Mouse (Mus musculus) thymus, postnatal 0 days (tissue): ENCODE data around the gene Hmcn1. TPM values are rescaled to one million over a fixed set of nuclear protein-coding genes. Genes with fewer than 3 reads are reported as not detected.
A peak's percentile ranks its signal among the peaks of the same experiment; 100 is the strongest.

Experiments
- DNase-seq: peaks from one replicate; pipeline ENCODE4 v3.0.0-alpha.2; 2015; ENCODE audit warnings: low spot score
- polyA plus RNA-seq: library from polyadenylated mRNA; unstranded; fragments of >200 nt; fragmentation: Nextera tagmentation; extraction: Ambion mirVana; gene quantifications from 2 replicates; pipeline ENCODE4 v1.2.1, GENCODE M21; 2015

Gene Hmcn1
- polyA plus RNA-seq, 1 experiment from 2014 or later = 0.29 TPM

GRCm38 (mm10) chr1:150877920-150878319 is 115.3 kb downstream of the Hmcn1 start:
- DNase-seq = no peak

DNA sequence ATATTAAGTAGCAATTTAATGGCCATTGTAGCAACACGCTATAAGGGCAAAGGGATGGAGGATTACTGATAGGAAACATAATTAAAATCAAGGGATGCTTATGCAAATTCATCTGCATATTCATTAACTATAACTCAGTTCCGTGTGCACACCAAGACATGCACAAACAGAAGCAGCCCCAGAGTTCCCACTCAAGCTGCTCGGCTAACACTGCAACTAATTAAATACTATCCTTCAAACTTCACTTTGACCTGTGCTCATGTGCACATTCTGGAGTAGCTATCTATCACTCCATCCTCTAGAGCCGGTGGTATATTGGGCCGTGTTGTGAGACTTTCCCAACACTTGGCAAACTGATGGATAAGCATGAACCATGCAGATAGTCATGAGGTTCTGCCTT is 119.2 kb downstream of the Hmcn1 start:
- DNase-seq = no peak

DNA sequence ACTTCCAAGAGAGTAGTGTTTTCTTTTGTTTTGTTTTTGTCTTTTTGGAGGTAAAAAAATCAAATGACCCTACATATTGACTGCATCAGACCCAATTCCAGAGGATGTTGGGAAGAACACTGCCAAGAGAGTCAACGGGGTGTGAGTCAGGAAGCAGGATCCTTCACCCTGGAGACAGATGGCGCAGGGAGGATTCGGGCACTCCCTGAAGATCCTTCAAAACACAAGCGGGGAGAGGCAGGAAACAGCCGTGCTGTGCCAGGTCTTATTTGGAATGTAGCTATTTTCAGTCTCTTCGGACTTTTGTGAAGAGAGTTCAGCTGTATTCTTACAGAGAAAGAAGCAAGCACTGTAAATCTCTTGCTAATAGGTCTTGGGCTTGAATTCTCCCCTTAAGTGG is 120.0 kb downstream of the Hmcn1 start:
- no peak for DNase-seq

GRCm38 (mm10) chr1:150872105-150872504 is 121.1 kb downstream of the Hmcn1 start:
- DNase-seq = no peak

DNA sequence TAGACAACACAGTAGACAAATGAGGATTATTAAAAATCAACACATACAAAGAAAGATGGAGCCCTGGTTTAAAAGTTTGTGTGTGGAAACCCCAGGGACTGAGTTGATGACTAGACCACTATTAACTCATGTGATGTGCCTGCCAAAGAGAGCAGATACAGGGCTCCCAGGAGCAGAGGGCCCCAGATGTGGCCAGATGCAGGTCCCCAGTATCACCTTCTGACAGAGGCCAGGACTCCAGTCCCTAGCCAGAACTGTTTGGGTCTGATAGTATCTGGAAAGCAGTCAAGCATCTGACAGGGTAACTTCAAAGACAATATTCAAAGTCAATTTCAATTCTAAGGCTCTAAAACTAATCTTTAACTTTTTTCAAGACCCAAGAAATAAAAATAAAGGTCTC is 124.0 kb downstream of the Hmcn1 start:
- DNase-seq = no peak

- no peak for DNase-seq
Measured at GRCm38 (mm10) chr1:150866615-150867014, 126.6 kb downstream of the Hmcn1 start.

DNA sequence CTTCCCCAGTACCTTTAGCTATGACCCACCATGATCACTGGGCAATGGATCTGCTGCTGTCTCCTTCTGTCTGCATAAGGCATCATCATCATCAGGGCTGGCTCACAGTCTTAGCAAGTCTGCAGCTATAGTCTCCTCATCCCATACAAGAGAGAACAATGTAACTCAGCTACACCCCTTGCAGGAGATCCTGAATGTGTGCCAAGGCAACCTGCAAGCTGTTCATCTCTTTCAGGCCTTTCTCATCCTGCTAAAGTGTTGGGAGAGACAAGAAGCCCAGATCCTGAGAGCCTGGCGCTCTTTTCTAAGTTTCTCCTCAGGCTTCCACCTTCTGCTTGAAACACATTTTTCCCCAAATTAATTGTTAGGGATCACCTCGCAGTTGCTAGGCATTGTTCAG is 135.5 kb downstream of the Hmcn1 start:
- DNase-seq = no peak

DNA sequence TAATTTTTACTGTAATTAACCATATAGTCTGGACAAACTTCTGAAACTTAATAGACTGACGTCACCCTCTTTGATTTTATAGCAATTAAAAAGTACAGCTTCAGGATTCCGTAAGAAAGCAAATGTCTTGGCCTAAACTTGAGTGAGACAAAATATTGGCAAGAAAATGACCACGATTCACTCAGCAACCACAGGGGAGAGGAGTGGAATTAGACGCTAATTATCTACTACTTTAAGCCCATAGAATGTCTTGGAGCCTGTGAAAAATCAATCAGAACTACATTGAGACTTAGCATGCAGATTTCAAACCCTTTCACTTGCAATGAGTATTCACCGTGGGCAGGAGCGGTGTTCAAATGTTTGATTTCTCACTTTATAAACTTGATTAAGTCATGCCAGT is 159.8 kb downstream of the Hmcn1 start:
- no peak for DNase-seq

- no peak for DNase-seq
Measured at GRCm38 (mm10) chr1:150829851-150830250, 163.4 kb downstream of the Hmcn1 start.

GRCm38 (mm10) chr1:150827169-150827568 is 166.1 kb downstream of the Hmcn1 start:
- no peak for DNase-seq

DNA sequence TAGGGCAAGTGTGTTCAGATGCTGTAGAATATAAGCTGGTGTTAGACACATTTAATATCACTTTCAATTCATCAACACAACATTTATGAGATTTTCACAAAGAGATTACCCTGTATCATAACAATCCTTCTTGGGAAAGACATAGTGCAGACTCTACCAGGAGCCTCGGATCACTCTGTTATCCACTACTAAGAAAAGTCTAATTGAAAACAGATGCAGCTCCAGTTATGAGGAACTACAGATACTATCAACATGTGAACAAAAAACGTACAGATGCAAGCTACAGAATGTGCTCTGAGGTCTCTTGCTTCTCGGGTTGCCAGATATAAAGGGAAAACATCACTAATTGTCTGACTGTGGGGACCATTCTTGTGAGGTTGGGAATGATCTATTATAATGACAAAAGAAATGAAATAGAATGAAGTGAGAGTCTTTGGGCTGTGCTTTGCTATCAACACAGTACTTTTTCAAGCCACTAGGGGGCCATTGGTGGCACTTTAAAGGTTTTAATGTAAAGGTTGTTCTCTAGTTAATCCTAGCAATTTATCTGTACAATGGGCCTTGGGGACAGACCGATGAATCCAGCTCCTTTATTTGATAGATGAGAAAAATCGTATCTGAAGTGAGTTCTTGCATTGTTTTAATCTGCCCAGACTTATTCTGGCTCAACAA is 168.8 kb downstream of the Hmcn1 start:
- peak; percentile 8 for DNase-seq

GRCm38 (mm10) chr1:150816035-150816807 is 177.0 kb downstream of the Hmcn1 start:
- no peak for DNase-seq

DNA sequence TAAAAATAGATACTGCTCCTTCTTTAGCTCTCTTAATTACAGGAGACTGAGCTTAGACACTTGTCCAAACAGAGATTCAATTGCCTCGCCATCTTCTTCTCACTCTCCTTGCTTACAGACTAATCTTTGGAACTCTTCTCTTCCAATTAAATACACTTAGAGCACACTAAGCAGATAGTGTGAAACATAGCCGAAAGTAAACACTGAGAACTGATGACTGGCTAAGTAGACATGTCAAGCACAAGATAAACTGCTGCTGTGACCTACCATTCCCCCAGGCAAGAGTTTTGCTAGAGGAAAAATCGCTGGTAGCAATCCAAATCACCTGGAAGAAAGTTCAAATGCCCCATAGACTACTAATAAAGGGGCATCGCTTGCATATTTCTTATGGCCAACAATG is 178.3 kb downstream of the Hmcn1 start:
- DNase-seq = no peak

GRCm38 (mm10) chr1:150813381-150813780 is 179.9 kb downstream of the Hmcn1 start:
- DNase-seq = no peak

DNA sequence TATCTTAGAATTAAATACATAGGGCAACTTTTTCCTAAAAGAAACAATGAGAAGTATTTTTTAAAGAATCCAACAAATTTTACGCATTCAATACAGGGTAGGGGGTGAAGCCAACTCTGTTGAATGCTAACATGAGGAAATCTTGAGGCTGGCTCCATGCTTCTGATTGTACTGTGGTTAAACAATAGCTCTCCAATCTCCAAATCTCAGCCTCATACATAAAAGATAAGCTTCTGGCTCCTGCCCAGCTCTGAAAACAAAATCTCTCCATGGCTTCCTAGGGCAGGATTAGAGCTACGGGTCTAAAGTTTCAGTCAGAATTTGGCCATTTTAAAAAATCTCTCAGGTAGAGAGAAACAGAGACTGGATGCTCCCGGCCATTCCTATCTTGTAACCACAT is 186.4 kb downstream of the Hmcn1 start:
- DNase-seq = no peak

GRCm38 (mm10) chr1:150805466-150805865 is 187.8 kb downstream of the Hmcn1 start:
- no peak for DNase-seq

DNA sequence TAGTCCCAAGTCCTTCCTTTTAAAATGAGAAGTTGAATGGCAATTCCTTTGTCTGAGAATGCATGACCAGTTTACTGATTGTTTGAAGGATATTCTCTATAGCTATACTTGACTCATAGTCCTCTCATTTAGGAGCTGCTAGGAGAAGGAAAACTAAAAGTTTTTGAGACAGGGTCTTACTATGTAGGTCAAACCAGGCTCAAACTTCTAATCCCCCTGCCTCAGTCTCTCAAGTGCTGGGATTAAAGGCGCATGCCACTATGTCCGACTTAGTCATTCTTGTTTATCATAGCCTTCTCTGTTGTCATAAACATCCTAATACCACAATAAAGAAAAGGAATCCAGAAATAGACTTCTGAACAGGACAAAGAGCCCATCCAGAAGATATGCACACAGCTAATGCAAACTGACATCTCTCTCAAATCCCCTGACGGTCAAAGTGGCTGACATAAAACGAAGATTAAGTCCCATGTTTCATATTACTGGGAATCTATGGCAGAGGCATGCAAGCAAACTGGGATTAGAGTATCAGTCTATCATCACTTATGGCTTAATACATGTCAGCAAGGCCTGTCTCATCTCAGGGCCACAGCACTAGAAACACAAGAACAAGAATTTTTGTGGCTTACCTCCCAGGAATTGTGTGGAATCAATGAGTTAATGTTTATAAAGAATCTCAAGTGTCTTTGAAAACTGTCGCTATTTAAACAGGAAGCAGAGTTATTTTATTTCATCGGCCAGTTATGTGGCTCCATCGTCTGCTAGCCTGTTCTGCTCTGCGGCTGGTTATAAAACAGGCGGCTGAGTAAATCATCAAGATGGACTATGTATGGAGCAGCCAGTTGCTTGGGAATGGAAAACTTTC is 188.8 kb downstream of the Hmcn1 start:
- no peak for DNase-seq

GRCm38 (mm10) chr1:150802642-150803041 is 190.6 kb downstream of the Hmcn1 start:
- DNase-seq = no peak

- DNase-seq = no peak
Measured at GRCm38 (mm10) chr1:150800611-150801263, 192.5 kb downstream of the Hmcn1 start.

- DNase-seq = no peak
Measured at GRCm38 (mm10) chr1:150798651-150799050, 194.6 kb downstream of the Hmcn1 start.

- DNase-seq = no peak
Measured at GRCm38 (mm10) chr1:150786746-150787145, 206.5 kb downstream of the Hmcn1 start.
